Mouse (Mus musculus): ENCODE results near the gene Fgf13. TPM values are rescaled to one million over a fixed set of nuclear protein-coding genes. Genes with fewer than 3 reads are reported as not detected.

Gene Fgf13
- polyA plus RNA-seq, 1 experiment: 40.3 TPM

DNA sequence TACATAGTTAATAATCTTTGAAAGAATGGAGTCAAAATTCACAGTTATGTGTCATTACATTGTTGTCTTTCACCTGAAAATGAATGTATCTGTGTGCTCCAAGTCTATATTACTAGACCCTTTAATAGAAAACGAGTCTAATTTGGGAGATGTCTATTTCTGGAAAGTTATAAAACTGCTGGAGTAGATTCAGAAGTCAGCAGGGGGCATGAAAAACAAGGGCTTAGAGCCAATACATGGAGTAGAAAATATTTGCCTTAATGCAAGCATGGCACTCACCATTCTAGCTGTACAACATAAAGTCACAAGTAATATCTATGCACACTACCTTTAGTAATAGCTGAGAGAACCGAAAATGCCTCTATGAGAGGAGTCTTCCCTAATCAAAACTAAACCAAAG lies 19.9 kb downstream of the Fgf13 start:
- TF ChIP-seq CTCF (IDR thresholded peaks at IDR 0.05; ENCODE audit: borderline replicate concordance, insufficient read depth, low read depth, low read length) (no peak), POLR2A (IDR thresholded peaks at IDR 0.05; ENCODE audit: borderline replicate concordance, insufficient read depth, low read length) (no peak)
- 40% methylated on average over 2 of the region's 2 CpGs for whole genome bisulfite sequencing
- Histone ChIP-seq H3K27ac (ENCODE audit: insufficient read depth, low read length) (no peak overlapping the region), H3K4me3 (replicated peaks; ENCODE audit: insufficient read depth, low read depth, low read length) (no peak overlapping the region), H3K27me3 (ENCODE audit: control insufficient read depth, insufficient read depth, low read length) (no peaks in the 10 kb centered on the region), H3K4me1 (ENCODE audit: control insufficient read depth, insufficient read depth, low read length) (no peaks in the 10 kb centered on the region; the same call in 1 of the 2 replicates)
- peak in 1 of 2 experiments; percentile 38 for DNase-seq

DNA sequence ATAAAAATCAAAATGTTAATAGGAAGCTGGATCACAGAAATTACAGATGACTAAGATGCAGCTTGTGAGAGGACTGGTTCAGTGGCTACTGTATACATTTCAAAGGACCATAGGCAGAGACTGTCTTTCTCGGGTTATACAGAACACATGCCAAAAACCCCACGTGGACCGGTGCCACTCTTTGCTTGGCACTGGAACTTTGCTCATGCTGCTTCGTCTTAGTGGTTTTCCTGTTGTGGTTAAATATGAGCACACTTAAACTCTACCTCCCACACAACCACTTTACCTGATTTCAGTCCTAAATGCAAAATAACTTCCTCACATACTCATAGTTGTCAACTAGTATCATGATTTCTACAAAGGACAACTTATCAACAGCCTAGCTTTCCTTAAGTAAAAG lies 59.6 kb downstream of the Fgf13 start:
- Histone ChIP-seq H3K27ac (ENCODE audit: insufficient read depth, low read length) (no peak overlapping the region), H3K27me3 (ENCODE audit: control insufficient read depth, insufficient read depth, low read length) (no peaks in the 10 kb centered on the region), H3K4me3 (replicated peaks; ENCODE audit: insufficient read depth, low read depth, low read length) (no peak overlapping the region), H3K4me1 (ENCODE audit: control insufficient read depth, insufficient read depth, low read length) (no peaks in the 10 kb centered on the region)
- 13% methylated on average over 4 of the region's 4 CpGs for WGBS
- DNase-seq: peak; percentile 26 to 28
- TF ChIP-seq POLR2A (IDR thresholded peaks at IDR 0.05; ENCODE audit: borderline replicate concordance, insufficient read depth, low read length): no peak
- TF ChIP-seq CTCF (IDR thresholded peaks at IDR 0.05; ENCODE audit: borderline replicate concordance, insufficient read depth, low read depth, low read length): no peak

DNA sequence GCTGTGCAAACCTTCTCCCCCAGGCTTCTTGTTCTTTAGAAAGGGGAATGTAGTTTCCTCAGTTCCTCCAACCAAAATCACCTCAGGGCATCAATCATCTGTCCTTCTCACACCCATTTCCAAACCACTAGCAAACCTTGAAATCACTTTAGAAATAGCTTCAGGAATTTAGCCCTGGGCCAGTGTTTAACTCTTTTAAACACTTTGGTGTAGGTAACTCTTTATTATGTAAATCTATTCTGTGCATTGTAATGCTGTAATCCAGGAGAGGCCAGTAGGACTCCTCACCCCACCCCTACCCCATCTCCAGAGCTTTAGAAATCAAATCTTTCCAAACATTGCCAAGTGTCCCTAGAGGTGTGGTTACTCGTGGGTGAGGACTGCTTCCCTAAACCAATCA lies 74.5 kb downstream of the Fgf13 start:
- no peaks in the 10 kb centered on the region for H3K4me1 ChIP-seq (ENCODE audit: control insufficient read depth, insufficient read depth, low read length)
- no peak overlapping the region for H3K4me3 ChIP-seq (replicated peaks; ENCODE audit: insufficient read depth, low read depth, low read length)
- no peak overlapping the region for H3K27ac ChIP-seq (ENCODE audit: insufficient read depth, low read length)
- no peaks in the 10 kb centered on the region for H3K27me3 ChIP-seq (ENCODE audit: control insufficient read depth, insufficient read depth, low read length)
- DNase-seq: no peak
- 48% methylated on average over 1 of the region's 1 CpGs for WGBS
- TF ChIP-seq POLR2A (IDR thresholded peaks at IDR 0.05; ENCODE audit: borderline replicate concordance, insufficient read depth, low read length): no peak
- no peak for TF ChIP-seq CTCF (IDR thresholded peaks at IDR 0.05; ENCODE audit: borderline replicate concordance, insufficient read depth, low read depth, low read length)

DNA sequence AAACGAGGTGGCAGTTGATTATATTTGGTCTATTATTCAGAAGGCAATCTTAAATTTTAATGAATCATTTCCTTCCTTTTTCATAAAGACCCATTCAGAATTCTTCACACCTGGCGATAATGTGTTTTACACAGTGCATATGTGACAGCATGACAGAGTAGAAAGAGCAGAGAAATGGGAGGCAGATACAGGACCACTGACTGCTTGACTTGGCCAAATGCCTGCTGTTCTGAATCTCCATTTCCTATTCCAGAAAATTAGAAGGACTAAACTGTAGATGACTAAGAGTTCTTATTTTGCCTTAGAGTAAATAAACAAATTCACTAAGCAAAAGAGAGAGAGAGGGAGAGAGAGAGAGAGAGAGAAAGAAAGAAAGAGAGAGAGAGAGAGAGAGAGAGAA lies 82.4 kb downstream of the Fgf13 start:
- TF ChIP-seq POLR2A (IDR thresholded peaks at IDR 0.05; ENCODE audit: borderline replicate concordance, insufficient read depth, low read length) (no peak), CTCF (IDR thresholded peaks at IDR 0.05; ENCODE audit: borderline replicate concordance, insufficient read depth, low read depth, low read length) (no peak)
- H3K4me3 ChIP-seq (replicated peaks; ENCODE audit: insufficient read depth, low read depth, low read length): no peak overlapping the region
- WGBS: 27% methylated on average over 2 of the region's 2 CpGs
- H3K27me3 ChIP-seq (ENCODE audit: control insufficient read depth, insufficient read depth, low read length): no peaks in the 10 kb centered on the region
- no peak overlapping the region for H3K27ac ChIP-seq (ENCODE audit: insufficient read depth, low read length)
- peak in 1 of 2 experiments; percentile 13 for DNase-seq
- no peaks in the 10 kb centered on the region for H3K4me1 ChIP-seq (ENCODE audit: control insufficient read depth, insufficient read depth, low read length)

DNA sequence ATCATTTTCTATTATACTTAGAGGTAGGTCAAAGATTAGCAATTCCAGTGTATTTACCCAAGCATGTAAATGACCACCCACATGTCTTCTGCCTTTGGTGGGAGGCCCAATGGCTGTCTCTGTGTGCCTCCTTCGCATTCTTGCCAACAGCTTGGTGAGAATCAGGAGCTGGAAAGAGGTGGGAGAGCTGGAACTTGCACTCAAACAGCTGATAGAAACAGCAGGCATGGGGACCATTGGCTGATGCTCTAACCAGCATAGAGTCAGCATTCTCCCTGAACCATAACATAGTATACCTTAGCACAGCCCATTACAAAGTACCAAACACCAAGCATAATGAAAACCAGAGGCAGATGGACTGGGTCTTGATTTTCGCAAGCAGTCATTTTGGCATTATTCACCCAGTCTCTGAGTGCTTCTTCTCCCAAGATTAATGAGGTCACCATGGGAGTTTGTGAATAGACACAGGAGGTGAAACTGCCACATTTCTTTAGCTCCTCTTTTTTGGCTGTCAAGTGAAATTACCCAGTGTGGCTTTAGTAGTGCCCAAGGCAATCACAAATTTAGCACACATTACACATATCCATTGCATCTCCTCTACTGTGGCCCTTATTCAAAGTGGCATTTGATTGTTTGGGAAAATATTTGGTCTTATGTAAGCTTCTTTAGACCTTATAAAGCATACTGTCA lies 165.1 kb downstream of the Fgf13 start:
- Histone ChIP-seq H3K27ac (ENCODE audit: insufficient read depth, low read length) (no peak overlapping the region), H3K27me3 (ENCODE audit: control insufficient read depth, insufficient read depth, low read length) (no peaks in the 10 kb centered on the region), H3K4me1 (ENCODE audit: control insufficient read depth, insufficient read depth, low read length) (peaks cover 3% of the 10 kb centered on the region; the same call in 1 of the 2 replicates), H3K4me3 (replicated peaks; ENCODE audit: insufficient read depth, low read depth, low read length) (no peak overlapping the region)
- TF ChIP-seq CTCF (IDR thresholded peaks at IDR 0.05; ENCODE audit: borderline replicate concordance, insufficient read depth, low read depth, low read length): no peak
- peak in 1 of 2 experiments; percentile 27 for DNase-seq
- 11% methylated on average over 2 of the region's 2 CpGs for WGBS

- 31% methylated on average over 3 of the region's 3 CpGs for WGBS
- Histone ChIP-seq H3K4me1 (ENCODE audit: control insufficient read depth, insufficient read depth, low read length) (no peaks in the 10 kb centered on the region), H3K4me3 (replicated peaks; ENCODE audit: insufficient read depth, low read depth, low read length) (no peak overlapping the region), H3K27ac (ENCODE audit: insufficient read depth, low read length) (no peak overlapping the region), H3K27me3 (ENCODE audit: control insufficient read depth, insufficient read depth, low read length) (no peaks in the 10 kb centered on the region)
- no peak for TF ChIP-seq CTCF (IDR thresholded peaks at IDR 0.05; ENCODE audit: borderline replicate concordance, insufficient read depth, low read depth, low read length)
- no peak for TF ChIP-seq POLR2A (IDR thresholded peaks at IDR 0.05; ENCODE audit: borderline replicate concordance, insufficient read depth, low read length)
- peak; percentile 29 to 51 for DNase-seq
Observed at GRCm38 (mm10) chrX:59290916-59291411, 276.9 kb downstream of the Fgf13 start.

DNA sequence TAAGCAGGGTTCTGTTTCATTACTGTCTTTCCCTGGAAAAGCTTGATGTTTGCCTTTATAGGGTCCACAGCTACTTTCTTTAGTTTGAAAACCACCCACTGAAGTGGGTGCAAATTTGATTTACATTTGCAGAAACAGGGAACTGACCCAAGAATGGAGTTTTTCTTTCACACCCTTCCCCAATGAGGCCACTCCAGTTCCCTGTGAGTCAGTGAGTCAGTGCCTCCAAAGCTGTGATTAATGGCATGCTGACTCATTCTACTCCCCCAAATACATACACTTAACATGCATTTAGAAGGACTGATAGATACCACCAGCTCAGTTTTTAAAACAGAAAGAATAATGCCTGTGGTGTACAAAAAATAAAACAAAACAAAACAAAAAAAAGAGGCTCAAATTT lies 316.3 kb downstream of the Fgf13 start:
- TF ChIP-seq CTCF (IDR thresholded peaks at IDR 0.05; ENCODE audit: borderline replicate concordance, insufficient read depth, low read depth, low read length) (no peak), POLR2A (IDR thresholded peaks at IDR 0.05; ENCODE audit: borderline replicate concordance, insufficient read depth, low read length) (no peak)
- H3K4me1 ChIP-seq (ENCODE audit: control insufficient read depth, insufficient read depth, low read length): no peaks in the 10 kb centered on the region
- no peaks in the 10 kb centered on the region for H3K27me3 ChIP-seq (ENCODE audit: control insufficient read depth, insufficient read depth, low read length)
- H3K27ac ChIP-seq (ENCODE audit: insufficient read depth, low read length): no peak overlapping the region
- DNase-seq: no peak
- H3K4me3 ChIP-seq (replicated peaks; ENCODE audit: insufficient read depth, low read depth, low read length): no peak overlapping the region

DNA sequence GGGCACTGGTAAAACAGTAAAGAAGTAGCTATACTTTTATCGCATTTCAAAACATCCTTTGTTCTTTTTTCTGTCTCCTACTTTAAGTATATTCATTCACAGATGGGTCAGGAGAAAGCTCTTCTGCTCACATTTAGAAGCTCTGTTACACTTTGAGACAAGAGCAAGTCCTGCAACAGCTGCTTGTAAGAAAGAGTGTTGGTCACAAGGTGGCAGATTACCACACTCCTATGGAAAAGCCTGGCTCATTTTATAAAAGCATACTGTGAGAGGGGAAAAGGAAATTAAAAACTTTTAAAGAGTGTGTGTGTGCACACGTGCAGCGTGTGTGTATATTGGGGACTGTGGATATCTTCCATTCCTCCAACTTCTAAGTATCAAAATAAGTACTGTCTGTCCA lies 324.1 kb downstream of the Fgf13 start:
- Histone ChIP-seq H3K27me3 (ENCODE audit: control insufficient read depth, insufficient read depth, low read length) (no peaks in the 10 kb centered on the region), H3K4me3 (replicated peaks; ENCODE audit: insufficient read depth, low read depth, low read length) (no peak overlapping the region), H3K27ac (ENCODE audit: insufficient read depth, low read length) (no peak overlapping the region), H3K4me1 (ENCODE audit: control insufficient read depth, insufficient read depth, low read length) (no peaks in the 10 kb centered on the region)
- no peak for TF ChIP-seq CTCF (IDR thresholded peaks at IDR 0.05; ENCODE audit: borderline replicate concordance, insufficient read depth, low read depth, low read length)
- no peak for TF ChIP-seq POLR2A (IDR thresholded peaks at IDR 0.05; ENCODE audit: borderline replicate concordance, insufficient read depth, low read length)
- WGBS: 74% methylated on average over 3 of the region's 3 CpGs
- no peak for DNase-seq

All from cerebellum, adult 2 months (tissue).